Mouse (Mus musculus): ENCODE results near the gene Gm136. TPM values are rescaled to one million over a fixed set of nuclear protein-coding genes. Genes with fewer than 3 reads are reported as not detected.
"Not testable (repeated sequence)": the region's sequence is repeated elsewhere in the genome, so short reads cannot be mapped to it uniquely, and the experiment has no call there.

Gm136 gene
- polyA plus RNA-seq (2017; shearing (Covaris generic)) = not detected

- ATAC-seq = no peak
Observed at GRCm38 (mm10) chr4:34756163-34756562, at the start of gene Gm136. Gm136 (minus strand) TSS chr4:34756263.

- ATAC-seq = no peak
Observed at GRCm38 (mm10) chr4:34801166-34802034, 45.3 kb upstream of the Gm136 start.

- no peak for ATAC-seq
Observed at GRCm38 (mm10) chr4:34798005-34798404, 41.9 kb upstream of the Gm136 start.

GRCm38 (mm10) chr4:34797294-34797983, 41.4 kb upstream of the Gm136 start:
- ATAC-seq = no peak

- no peak for ATAC-seq
Observed at GRCm38 (mm10) chr4:34796294-34796693, 40.2 kb upstream of the Gm136 start.

GRCm38 (mm10) chr4:34786476-34786875, 30.4 kb upstream of the Gm136 start:
- no peak for ATAC-seq

- ATAC-seq = no peak
Observed at GRCm38 (mm10) chr4:34785646-34786045, 29.6 kb upstream of the Gm136 start.

- ATAC-seq = no peak
Observed at GRCm38 (mm10) chr4:34784865-34785264, 28.8 kb upstream of the Gm136 start.

- ATAC-seq = no peak
Observed at GRCm38 (mm10) chr4:34782730-34783129, 26.7 kb upstream of the Gm136 start.

GRCm38 (mm10) chr4:34777677-34778527, 21.8 kb upstream of the Gm136 start, which contains the start of gene Smim8:
Smim8 (minus strand) TSS chr4:34778423.
- peak; percentile 94 for ATAC-seq

- no peak for ATAC-seq
Observed at GRCm38 (mm10) chr4:34771652-34772371, 15.7 kb upstream of the Gm136 start.

GRCm38 (mm10) chr4:34749236-34749635, 6.8 kb downstream of the Gm136 start:
- ATAC-seq = no peak

- ATAC-seq = no peak
Observed at GRCm38 (mm10) chr4:34734461-34734860, 21.6 kb downstream of the Gm136 start.

- ATAC-seq = not testable (repeated sequence)
Observed at GRCm38 (mm10) chr4:34733415-34733814, 22.6 kb downstream of the Gm136 start.

GRCm38 (mm10) chr4:34729851-34730341, 26.2 kb downstream of the Gm136 start, which contains the start of gene Cfap206:
Cfap206 (minus strand) TSS chr4:34730206.
- no peak for ATAC-seq

- not testable (repeated sequence) for ATAC-seq
Observed at GRCm38 (mm10) chr4:34725710-34726109, 30.4 kb downstream of the Gm136 start.

GRCm38 (mm10) chr4:34724306-34724705, 31.8 kb downstream of the Gm136 start:
- no peak for ATAC-seq

- ATAC-seq = no peak
Observed at GRCm38 (mm10) chr4:34723186-34723585, 32.9 kb downstream of the Gm136 start.

GRCm38 (mm10) chr4:34720127-34720895, 35.8 kb downstream of the Gm136 start:
- ATAC-seq = no peak

- ATAC-seq = no peak
Observed at GRCm38 (mm10) chr4:34719421-34719820, 36.6 kb downstream of the Gm136 start.

GRCm38 (mm10) chr4:34715062-34715461, 41.0 kb downstream of the Gm136 start:
- no peak for ATAC-seq

Data from inflammation-experienced regulatory T-cells, adult 6 months (primary cell).